ENCODE assay signal across 19 mouse cellular contexts in the genomic region with DNA sequence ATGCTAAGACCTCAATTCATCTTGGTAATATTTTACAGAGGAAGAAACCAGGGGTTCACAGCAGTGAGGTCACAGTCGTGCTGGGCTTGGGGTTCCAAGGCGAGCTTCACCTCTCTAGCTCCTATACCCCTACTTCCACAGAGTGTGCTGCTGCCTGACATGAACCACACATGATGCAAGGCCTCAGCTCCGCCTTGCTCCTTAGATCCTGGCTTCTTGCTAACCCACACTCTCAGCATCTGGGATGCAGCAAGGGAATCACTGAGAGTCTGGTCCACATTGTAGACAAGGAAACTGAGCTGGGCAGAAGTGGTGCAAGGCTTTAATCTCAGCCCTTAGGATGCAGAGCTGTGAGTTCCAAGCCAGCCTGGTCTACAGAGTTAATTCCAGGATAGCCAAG.
"Had no signal": no experiment of that assay in that cellular context is flagged by ENCODE, and none has a peak within 500 bp of the region (broad histone marks: within the 10 kb centered on the region; RNA-seq: fewer than 3 reads in every experiment).

No protein-coding gene starts in this region.

- ATAC-seq: midbrain, embryonic 16.5 days had no signal

- H3K9ac ChIP-seq: lung, embryonic 14.5 days; midbrain, embryonic 12.5 days; neural tube, embryonic 13.5 days; neural tube, embryonic 15.5 days had no signal

- H3K27me3 ChIP-seq: midbrain, embryonic 12.5 days; neural tube, embryonic 13.5 days; neural tube, embryonic 15.5 days had no signal

- H3K4me3 ChIP-seq: midbrain, embryonic 10.5 days; midbrain, embryonic 12.5 days; myocyte; neural tube, embryonic 13.5 days; neural tube, embryonic 15.5 days had no signal

- H3K9me3 ChIP-seq: midbrain, embryonic 10.5 days; midbrain, embryonic 12.5 days; neural tube, embryonic 13.5 days; neural tube, embryonic 15.5 days had no signal

- DNase-seq: lung, adult 18-20 months; lung, embryonic 14.5 days; lung, postnatal 10 days; lung, postnatal 4 days; midbrain, embryonic 14.5 days; retina, postnatal 1 day; right cerebral cortex, adult 18-20 months; right cerebral cortex, postnatal 25 days; right cerebral cortex, postnatal 4 days; spleen, adult 18-20 months; thymus, adult 18-20 months; thymus, postnatal 14 days; thymus, postnatal 36 days had no signal

- H3K27ac ChIP-seq: midbrain, embryonic 12.5 days; neural tube, embryonic 13.5 days; neural tube, embryonic 15.5 days had no signal

- H3K36me3 ChIP-seq: midbrain, embryonic 10.5 days; midbrain, embryonic 12.5 days; neural tube, embryonic 13.5 days; neural tube, embryonic 15.5 days had no signal

- H3K4me2 ChIP-seq: lung, embryonic 14.5 days; midbrain, embryonic 12.5 days; neural tube, embryonic 13.5 days; neural tube, embryonic 15.5 days had no signal
